Mouse (Mus musculus) large intestine, adult 2 months (tissue): ENCODE measurements at regions not wholly inside any gene's neighbourhood (a gene's known extent, or its start where the extent isn't known, plus 50 kb on each side); places are given as distances from the start of the nearest gene placed in this dataset.

Source experiments
- DNase-seq: peaks from one replicate; pipeline ENCODE4 v3.0.0-alpha.2; 2012; ENCODE audit warnings: low read depth, low spot score
- WGBS: fragments of 180-500 bp; shearing (Covaris S2); methylation state at CpG from one replicate; pipeline ENCODE4 v1.1.7; 2018; 5-methylcytosine and 5-hydroxymethylcytosine counted together

DNA sequence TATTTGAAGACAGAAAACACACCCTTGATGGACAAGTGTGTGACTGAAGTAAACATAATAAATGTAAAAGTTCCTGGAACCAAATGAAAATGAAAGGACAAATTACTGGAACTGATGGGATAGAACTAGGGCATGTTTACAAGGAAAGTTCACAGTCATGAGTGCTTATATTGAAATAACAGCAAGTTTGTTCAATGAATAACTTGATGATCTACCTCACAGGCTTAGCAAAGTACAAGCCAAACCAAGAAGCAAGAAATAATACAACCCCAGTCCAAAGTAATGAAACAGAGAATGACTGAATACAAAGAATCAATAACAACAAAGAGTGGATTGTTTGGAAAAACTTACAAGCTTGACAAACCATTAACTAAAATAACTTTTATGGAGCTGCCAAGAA is 56.2 kb downstream of the Gm379 start:
- DNase-seq: peak; percentile 0

DNA sequence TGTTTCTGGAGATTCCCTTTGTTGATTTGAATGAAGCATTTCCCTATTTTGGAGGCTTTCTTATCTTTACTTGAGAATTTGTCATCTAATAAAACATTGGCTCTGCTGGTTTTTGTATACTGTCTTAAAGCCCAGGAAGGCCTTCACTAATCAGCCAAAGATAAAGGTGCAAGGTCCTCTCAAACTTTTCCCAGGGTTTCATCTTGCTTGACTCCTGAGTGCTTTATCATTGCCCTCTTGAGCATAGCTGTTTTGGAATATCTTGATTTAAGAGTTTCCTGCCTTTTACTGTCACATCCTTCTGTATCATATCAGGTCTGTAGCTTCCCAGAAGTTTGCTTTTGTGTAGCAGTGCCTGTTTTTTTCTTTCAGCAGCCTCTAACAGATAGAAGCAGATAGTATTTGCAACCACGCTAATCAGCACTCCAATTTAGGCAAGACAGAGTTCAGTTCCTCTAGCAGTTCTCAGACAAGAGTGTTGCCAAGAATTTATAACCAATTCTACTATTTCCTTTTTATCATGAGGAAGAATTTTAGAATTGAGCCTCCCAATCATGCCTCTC is 64.7 kb downstream of the Gm379 start:
- no peak for DNase-seq
- 68% methylated on average over 1 of the region's 1 CpGs for WGBS

DNA sequence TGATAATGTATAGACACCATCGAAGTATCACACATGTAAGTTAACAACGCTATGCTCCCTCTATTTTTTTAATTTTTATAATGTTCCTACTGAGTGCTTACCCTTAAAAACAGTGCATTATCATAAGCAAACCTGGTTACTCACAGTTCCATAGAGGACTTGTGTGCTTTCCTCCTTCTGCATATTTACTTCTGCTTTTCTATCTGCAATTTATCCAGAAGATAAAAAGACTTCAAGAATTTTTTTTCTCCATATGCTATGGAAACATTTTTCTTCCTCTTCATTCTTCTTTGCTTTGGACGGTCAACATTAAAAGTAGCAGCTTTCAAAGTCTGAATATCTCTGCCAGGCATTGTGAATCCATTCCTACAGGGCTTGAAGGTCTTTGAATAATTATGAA is 102.7 kb downstream of the Gm379 start:
- whole genome bisulfite sequencing: 77% methylated on average over 3 of the region's 3 CpGs
- DNase-seq: no peak

DNA sequence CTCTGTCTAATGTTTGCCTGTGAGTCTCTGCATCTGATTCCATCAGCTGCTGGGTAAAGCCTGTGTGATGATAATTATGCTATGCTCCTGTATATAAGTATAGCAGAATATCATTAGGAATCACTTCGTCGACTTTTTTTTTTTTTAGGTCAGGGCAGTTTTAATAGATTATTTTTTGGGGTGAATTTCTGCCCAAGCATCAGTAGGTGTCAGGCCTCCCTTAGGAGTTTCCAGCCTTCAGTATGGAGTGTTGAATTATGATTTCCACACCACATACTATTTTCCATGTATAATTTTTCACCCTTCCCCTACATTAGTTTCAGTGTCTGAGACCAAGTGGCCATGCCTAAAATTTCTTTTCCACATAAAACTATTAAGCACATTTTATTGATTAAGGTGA is 121.5 kb downstream of the Gm379 start:
- 41% methylated on average over 2 of the region's 2 CpGs for WGBS

DNA sequence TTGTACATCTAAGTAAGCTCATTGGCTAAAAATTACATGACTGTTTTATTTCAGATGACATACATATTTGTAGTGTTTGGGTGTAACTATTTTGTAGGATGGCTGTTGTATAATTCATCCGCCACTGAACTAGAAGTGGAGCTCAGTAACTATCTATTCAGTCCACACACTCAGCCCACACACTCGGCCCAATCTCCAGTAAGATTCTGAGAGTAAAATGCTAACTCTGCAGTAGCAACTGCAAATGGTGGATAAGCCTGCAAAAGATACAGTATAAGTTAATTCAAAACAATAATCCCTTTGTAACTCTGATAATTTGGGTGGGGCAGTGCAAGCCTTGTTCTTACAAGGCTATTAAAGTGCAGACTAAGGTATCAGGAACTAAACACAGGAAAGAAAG is 123.3 kb downstream of the Gm379 start:
- WGBS: 72% methylated on average over 2 of the region's 2 CpGs
- no peak for DNase-seq

More for the DNA sequence above, 121.5 kb downstream of the Gm379 start:
- DNase-seq: no peak

DNA sequence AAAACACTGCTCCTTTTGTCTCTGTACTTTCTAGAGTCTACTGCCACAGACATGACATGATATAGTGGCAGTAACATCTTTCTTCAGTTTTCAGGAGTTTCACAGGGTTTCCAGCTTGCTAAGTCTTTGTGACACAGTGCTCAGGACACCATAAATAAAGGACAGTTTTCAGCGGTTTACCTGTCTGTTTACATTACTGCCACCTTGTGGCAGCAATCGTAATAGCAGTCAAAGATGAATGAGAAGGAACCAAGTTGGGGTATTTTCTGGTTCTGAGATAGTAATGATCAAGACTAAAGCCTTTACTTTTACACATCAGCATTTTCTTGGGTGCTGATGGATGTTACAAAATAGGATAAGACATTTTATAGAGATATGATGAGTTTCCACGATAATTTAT is 127.7 kb downstream of the Gm379 start:
- WGBS: 8% methylated on average over 3 of the region's 3 CpGs
- DNase-seq: peak; percentile 6
